Mouse (Mus musculus) limb, embryonic 10.5 days (tissue): Measurements from ENCODE around the gene Tgm2. TPM values are rescaled to one million over a fixed set of nuclear protein-coding genes. Genes with fewer than 3 reads are reported as not detected.

ENCODE experiments used
- DNase-seq: peaks from one replicate; pipeline ENCODE4 v3.0.0-alpha.2; 2017; ENCODE audit warnings: low spot score
- H3K27ac ChIP-seq: fragments of 300-500 bp; sonication (generic); 2 replicates; pipeline ENCODE4 v1.5.1; 2016; ENCODE audit warnings: mild to moderate bottlenecking
- H3K27me3 ChIP-seq: fragments of 300-500 bp; sonication (generic); 2 replicates; pipeline ENCODE4 v1.6.1; 2016; ENCODE audit warnings: low read depth, mild to moderate bottlenecking; ENCODE audit not compliant: poor library complexity, severe bottlenecking
- H3K36me3 ChIP-seq: fragments of 300-500 bp; sonication (generic); 2 replicates; pipeline ENCODE4 v1.6.1; 2016; ENCODE audit warnings: mild to moderate bottlenecking, moderate library complexity
- H3K4me1 ChIP-seq: fragments of 300-500 bp; sonication (generic); 2 replicates; pipeline ENCODE4 v1.6.1; 2016
- H3K4me3 ChIP-seq: fragments of 300-500 bp; sonication (generic); 2 replicates; pipeline ENCODE4 v1.5.1; 2016; ENCODE audit warnings: mild to moderate bottlenecking, moderate library complexity
- H3K9me3 ChIP-seq: fragments of 300-500 bp; sonication (generic); replicated peaks from 2 replicates; pipeline ENCODE4 v1.6.1; 2016; ENCODE audit warnings: mild to moderate bottlenecking
- WGBS: fragments of 180-500 bp; shearing (Covaris S2); methylation state at CpG from one replicate; pipeline ENCODE4 v1.1.7; 2016; 5-methylcytosine and 5-hydroxymethylcytosine counted together
- polyA plus RNA-seq: library from polyadenylated mRNA; unstranded; fragments of >200 nt; fragmentation: Nextera tagmentation; extraction: Ambion mirVana; gene quantifications from 2 replicates; pipeline ENCODE4 v1.2.1, GENCODE M21; 2016

Gene Tgm2
- polyA plus RNA-seq, 1 experiment from 2014 or later: 3.7 TPM

DNA sequence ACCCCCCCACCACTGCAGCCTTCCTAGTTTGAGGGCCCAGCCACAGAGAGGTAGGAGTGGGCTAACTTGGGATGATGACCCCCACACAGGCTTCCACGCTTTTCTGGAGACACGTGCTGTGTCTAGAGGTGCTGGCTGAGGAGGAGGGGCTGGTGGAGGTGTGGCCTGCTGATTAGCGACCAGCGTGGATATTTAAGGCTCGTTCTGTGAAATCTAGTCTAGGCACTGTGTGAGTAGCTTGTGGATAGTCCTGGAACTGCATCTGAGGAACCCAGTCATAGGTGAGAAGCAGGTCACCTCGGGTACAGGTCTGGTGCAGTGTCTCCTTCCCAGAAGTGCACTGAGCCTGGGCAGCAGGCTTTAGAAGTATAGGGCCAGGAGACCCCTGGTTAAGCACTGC, 29.6 kb downstream of the Tgm2 start:
- no peak overlapping the region for H3K27ac ChIP-seq
- 44% methylated on average over 6 of the region's 6 CpGs for WGBS

GRCm38 (mm10) chr2:158115838-158116453, 30.3 kb downstream of the Tgm2 start:
- 93% methylated on average over 3 of the region's 3 CpGs for WGBS

More for the DNA sequence above, 29.6 kb downstream of the Tgm2 start:
- Histone ChIP-seq H3K9me3 (no peaks in the 10 kb centered on the region), H3K27me3 (no peaks in the 10 kb centered on the region), H3K4me1 (peaks cover 20% of the 10 kb centered on the region), H3K4me3 (no peak overlapping the region), H3K36me3 (no peaks in the 10 kb centered on the region)
- no peak for DNase-seq

DNA sequence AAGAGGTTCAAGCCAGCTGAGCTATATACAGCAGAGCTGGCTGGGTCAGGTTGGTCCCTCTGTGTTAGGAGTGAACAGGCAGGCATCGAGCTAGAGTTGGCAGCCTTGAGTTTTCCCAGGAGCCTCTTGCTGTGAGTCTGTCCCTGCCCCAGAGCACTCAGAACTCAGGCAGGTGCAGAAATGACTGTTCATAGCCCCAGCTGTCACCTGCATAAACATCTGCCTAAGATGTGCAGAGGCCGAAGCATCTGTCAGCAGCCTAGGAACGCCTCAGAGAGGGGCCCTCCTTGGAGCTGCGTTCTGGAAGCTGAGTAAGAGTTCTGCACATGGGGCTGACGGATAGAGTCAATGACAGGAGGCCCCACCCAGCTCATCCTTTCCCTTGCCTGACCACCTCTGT, 31.3 kb downstream of the Tgm2 start:
- WGBS: 64% methylated on average over 5 of the region's 5 CpGs
- no peaks in the 10 kb centered on the region for H3K9me3 ChIP-seq
- H3K27me3 ChIP-seq: no peaks in the 10 kb centered on the region
- H3K4me1 ChIP-seq: peaks cover 17% of the 10 kb centered on the region
- DNase-seq: no peak
- H3K4me3 ChIP-seq: no peak overlapping the region
- H3K27ac ChIP-seq: no peak overlapping the region
- H3K36me3 ChIP-seq: no peaks in the 10 kb centered on the region

More at GRCm38 (mm10) chr2:158115838-158116453, 30.3 kb downstream of the Tgm2 start:
- Histone ChIP-seq H3K27me3 (no peaks in the 10 kb centered on the region), H3K9me3 (no peaks in the 10 kb centered on the region), H3K27ac (no peak overlapping the region), H3K4me1 (peaks cover 16% of the 10 kb centered on the region; the same call in 1 of the 2 replicates), H3K36me3 (no peaks in the 10 kb centered on the region), H3K4me3 (no peak overlapping the region)
- DNase-seq: no peak

DNA sequence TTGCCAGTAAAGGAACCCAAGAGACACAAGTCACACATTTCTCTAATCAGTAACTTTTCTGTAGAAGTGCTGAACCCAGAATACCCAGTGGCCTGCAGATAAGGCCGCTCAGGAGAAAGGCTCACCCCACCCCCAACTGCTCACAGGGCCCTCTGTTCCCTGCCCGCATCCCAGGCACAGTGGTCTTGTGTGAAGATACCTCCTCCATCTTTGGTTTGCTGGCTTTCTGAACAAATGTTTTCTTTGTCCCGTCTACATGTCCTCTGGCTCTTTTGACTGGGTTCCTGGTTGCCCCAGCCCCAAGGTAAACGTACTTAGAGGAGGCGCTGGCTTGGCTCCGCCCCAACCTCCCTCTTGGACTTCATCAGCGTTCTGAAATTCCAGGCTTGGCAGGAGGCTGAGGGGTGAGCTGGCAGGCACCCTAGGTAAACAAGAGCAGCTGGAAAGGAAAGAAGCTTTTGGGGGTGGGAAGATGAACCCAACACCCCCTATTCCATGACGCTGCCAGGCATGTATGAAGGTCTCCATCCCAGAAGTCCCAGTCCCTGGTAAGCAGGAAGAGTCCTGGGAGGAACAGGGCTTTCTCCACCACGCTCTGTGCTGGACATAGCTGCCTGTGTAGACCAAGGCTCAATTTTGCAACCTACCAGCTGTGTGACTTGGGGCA, 32.5 kb downstream of the Tgm2 start:
- no peak for DNase-seq
- H3K27ac ChIP-seq: no peak overlapping the region

GRCm38 (mm10) chr2:158109516-158109915, 36.7 kb downstream of the Tgm2 start:
- Histone ChIP-seq H3K36me3 (no peaks in the 10 kb centered on the region), H3K9me3 (no peaks in the 10 kb centered on the region), H3K27ac (peak overlapping the region; percentile 65; the same call in 1 of the 2 replicates), H3K4me1 (peaks cover 13% of the 10 kb centered on the region), H3K27me3 (no peaks in the 10 kb centered on the region), H3K4me3 (no peak overlapping the region)
- WGBS: 59% methylated on average over 8 of the region's 8 CpGs
- no peak for DNase-seq

More for the DNA sequence above, 32.5 kb downstream of the Tgm2 start:
- no peaks in the 10 kb centered on the region for H3K36me3 ChIP-seq
- peaks cover 21% of the 10 kb centered on the region for H3K4me1 ChIP-seq
- H3K4me3 ChIP-seq: no peak overlapping the region
- 39% methylated on average over 9 of the region's 9 CpGs for WGBS
- H3K9me3 ChIP-seq: no peaks in the 10 kb centered on the region
- H3K27me3 ChIP-seq: no peaks in the 10 kb centered on the region

DNA sequence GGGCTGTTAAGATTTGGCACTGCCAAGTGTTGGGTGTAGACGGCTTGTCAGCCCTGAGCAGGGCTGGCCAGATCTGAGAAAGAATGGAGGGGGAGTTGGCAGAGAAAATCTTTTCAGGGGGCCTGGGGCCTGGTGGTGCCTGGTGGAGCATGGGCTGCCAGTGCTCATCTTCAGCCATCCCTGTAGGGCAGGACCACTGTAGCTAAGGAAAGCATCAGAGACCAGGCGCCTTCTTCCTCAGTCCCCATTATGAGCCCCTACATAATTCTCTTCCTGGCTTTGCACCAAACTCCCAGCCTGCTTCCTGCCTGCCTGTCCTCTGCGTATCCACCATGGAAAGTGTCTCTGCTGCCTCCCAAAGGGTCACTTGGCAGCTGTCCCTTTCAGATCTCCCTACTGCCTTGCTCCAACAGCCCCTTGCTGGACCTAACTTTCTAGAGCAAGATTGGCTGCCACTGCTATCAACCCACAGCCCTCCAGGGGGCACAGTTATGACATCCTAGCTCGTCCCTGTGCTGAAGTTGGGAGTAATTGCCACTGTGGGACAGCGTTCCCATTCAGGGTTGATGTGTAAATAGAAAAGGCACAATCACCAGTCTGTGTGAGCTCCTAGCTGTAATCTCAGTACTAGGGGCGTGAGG, 39.2 kb downstream of the Tgm2 start:
- H3K36me3 ChIP-seq: no peaks in the 10 kb centered on the region
- H3K27ac ChIP-seq: no peak overlapping the region
- no peaks in the 10 kb centered on the region for H3K27me3 ChIP-seq
- WGBS: 47% methylated on average over 6 of the region's 6 CpGs
- peak; percentile 41 for DNase-seq
- H3K9me3 ChIP-seq: no peaks in the 10 kb centered on the region
- H3K4me3 ChIP-seq: no peak overlapping the region
- H3K4me1 ChIP-seq: peaks cover 8% of the 10 kb centered on the region

GRCm38 (mm10) chr2:158105605-158106004, 40.6 kb downstream of the Tgm2 start:
- H3K27me3 ChIP-seq: no peaks in the 10 kb centered on the region
- H3K27ac ChIP-seq: no peak overlapping the region
- H3K36me3 ChIP-seq: no peaks in the 10 kb centered on the region
- 86% methylated on average over 6 of the region's 6 CpGs for WGBS
- DNase-seq: no peak
- no peaks in the 10 kb centered on the region for H3K9me3 ChIP-seq
- H3K4me1 ChIP-seq: peaks cover 8% of the 10 kb centered on the region
- no peak overlapping the region for H3K4me3 ChIP-seq

GRCm38 (mm10) chr2:158104966-158105365, 41.3 kb downstream of the Tgm2 start:
- H3K27ac ChIP-seq: no peak overlapping the region
- WGBS: 49% methylated on average over 6 of the region's 6 CpGs
- H3K4me3 ChIP-seq: no peak overlapping the region
- H3K9me3 ChIP-seq: no peaks in the 10 kb centered on the region
- H3K27me3 ChIP-seq: no peaks in the 10 kb centered on the region
- DNase-seq: no peak
- no peaks in the 10 kb centered on the region for H3K36me3 ChIP-seq
- peaks cover 8% of the 10 kb centered on the region for H3K4me1 ChIP-seq

DNA sequence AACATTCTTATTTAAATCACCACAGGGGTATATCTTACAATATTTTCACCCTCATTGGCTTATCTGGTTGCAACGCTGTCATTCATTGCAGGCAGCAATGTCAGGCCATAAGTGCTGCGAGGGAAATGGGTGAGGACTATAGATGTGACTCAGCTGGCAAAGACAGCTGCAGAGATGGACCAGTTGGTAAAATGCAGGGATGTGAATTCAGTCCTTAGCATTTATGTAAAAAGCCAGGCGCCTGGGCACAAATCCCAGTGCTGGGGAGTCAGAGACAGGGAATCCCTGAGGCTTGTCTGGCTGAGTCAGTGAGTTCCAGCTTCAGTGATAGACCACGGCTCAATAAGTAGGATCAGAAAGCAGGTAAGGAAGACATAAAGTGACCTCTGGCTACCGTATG, 44.5 kb downstream of the Tgm2 start:
- no peaks in the 10 kb centered on the region for H3K36me3 ChIP-seq
- H3K27ac ChIP-seq: no peak overlapping the region
- H3K4me3 ChIP-seq: no peak overlapping the region
- no peaks in the 10 kb centered on the region for H3K4me1 ChIP-seq
- no peaks in the 10 kb centered on the region for H3K9me3 ChIP-seq
- DNase-seq: no peak
- 87% methylated on average over 5 of the region's 5 CpGs for WGBS
- H3K27me3 ChIP-seq: no peaks in the 10 kb centered on the region

DNA sequence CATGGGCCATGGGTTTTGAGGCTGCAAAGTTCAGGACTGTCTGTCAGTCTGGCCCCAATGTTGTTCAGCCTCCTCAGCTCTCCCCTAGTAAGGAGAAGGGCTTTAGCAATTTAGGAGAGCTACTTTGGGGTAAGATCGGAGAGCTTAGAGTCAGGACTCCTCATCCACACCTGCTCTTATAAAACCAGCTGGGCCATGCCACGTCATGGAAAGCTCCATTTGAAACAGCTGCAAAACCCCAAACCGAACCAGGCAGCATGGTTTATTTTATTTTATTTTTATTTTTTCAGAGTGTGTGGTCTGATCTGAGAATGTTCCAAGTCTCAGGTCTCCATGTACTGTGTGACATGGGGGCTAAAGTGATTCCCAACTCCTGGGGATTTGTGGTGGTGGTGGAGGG, 46.7 kb downstream of the Tgm2 start:
- H3K27ac ChIP-seq: no peak overlapping the region
- H3K4me3 ChIP-seq: no peak overlapping the region
- DNase-seq: no peak
- H3K27me3 ChIP-seq: no peaks in the 10 kb centered on the region
- no peaks in the 10 kb centered on the region for H3K9me3 ChIP-seq
- 90% methylated on average over 3 of the region's 3 CpGs for WGBS
- H3K36me3 ChIP-seq: no peaks in the 10 kb centered on the region
- H3K4me1 ChIP-seq: no peaks in the 10 kb centered on the region; the same call in 1 of the 2 replicates

GRCm38 (mm10) chr2:158098730-158099129, 47.5 kb downstream of the Tgm2 start:
- 87% methylated on average over 5 of the region's 5 CpGs for WGBS

DNA sequence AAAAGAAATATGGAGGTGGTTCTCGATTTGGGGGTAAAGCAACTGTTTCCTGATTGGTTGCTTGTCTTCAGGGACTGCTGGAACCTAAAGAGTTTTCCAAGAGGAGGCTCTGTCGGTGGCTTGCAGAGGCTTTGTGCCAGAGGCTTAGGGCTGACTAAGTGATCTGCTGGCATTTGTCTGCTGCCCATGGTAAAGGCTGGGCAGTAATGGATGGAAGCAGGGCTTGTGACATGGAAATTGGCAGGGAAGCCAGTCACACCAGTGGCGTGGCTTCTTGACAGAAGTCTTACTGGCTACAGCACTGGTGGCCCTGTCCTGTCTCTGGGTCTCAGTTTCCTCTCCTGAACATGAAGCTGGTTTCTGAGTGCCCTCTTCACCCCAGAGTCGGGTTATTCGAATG, 49.2 kb downstream of the Tgm2 start:
- DNase-seq: no peak
- 84% methylated on average over 5 of the region's 5 CpGs for WGBS
- Histone ChIP-seq H3K4me3 (no peak overlapping the region), H3K9me3 (no peaks in the 10 kb centered on the region), H3K4me1 (peaks cover 11% of the 10 kb centered on the region), H3K27me3 (no peaks in the 10 kb centered on the region), H3K36me3 (no peaks in the 10 kb centered on the region), H3K27ac (no peak overlapping the region)

More at GRCm38 (mm10) chr2:158098730-158099129, 47.5 kb downstream of the Tgm2 start:
- H3K4me1 ChIP-seq: peaks cover 8% of the 10 kb centered on the region
- H3K36me3 ChIP-seq: no peaks in the 10 kb centered on the region
- H3K27me3 ChIP-seq: no peaks in the 10 kb centered on the region
- no peak overlapping the region for H3K27ac ChIP-seq
- no peak for DNase-seq
- H3K9me3 ChIP-seq: no peaks in the 10 kb centered on the region
- no peak overlapping the region for H3K4me3 ChIP-seq

DNA sequence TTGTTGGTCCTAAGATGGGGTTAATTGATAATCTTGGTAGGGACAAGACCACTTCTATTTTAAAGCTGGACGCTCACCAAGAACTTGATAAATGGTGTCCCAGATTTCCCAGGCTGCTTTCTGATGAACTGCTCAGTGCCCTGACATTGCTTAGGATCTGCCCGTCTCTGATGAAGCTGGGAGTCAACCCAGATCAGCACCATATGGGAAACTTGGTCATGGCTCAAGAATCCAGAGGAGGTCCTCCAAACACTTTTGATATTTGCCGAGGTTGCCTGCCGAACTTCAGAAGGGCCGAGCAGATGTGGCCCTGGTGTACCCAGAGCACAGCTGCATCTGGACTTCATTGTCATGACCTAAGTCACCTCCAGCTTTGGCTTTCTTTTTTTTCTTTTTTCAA, 51.4 kb downstream of the Tgm2 start:
- no peaks in the 10 kb centered on the region for H3K27me3 ChIP-seq
- H3K4me3 ChIP-seq: no peak overlapping the region
- no peak for DNase-seq
- H3K36me3 ChIP-seq: no peaks in the 10 kb centered on the region
- 69% methylated on average over 5 of the region's 5 CpGs for WGBS
- no peaks in the 10 kb centered on the region for H3K9me3 ChIP-seq
- H3K4me1 ChIP-seq: peaks cover 16% of the 10 kb centered on the region
- no peak overlapping the region for H3K27ac ChIP-seq
